Mouse (Mus musculus) midbrain, embryonic 11.5 days (tissue): Measurements from ENCODE around the gene Mthfd1l. TPM values are rescaled to one million over a fixed set of nuclear protein-coding genes. Genes with fewer than 3 reads are reported as not detected.

Experiments used
- ATAC-seq: fragments of 200-750 bp; cut with Nextera tagmentation; 2 replicates; pipeline ENCODE4 v1.8.0; 2017; ENCODE audit warnings: moderate TSS enrichment, moderate library complexity; ENCODE audit not compliant: low FRiP score
- DNase-seq: peaks from one replicate; pipeline ENCODE4 v3.0.0; 2015; ENCODE audit warnings: low spot score; ENCODE audit errors: missing footprints
- H3K27ac ChIP-seq: fragments of 300-500 bp; sonication (generic); 2 replicates; pipeline ENCODE4 v1.5.1; 2014; ENCODE audit warnings: low read depth, low read length
- H3K27me3 ChIP-seq: fragments of 300-500 bp; sonication (generic); 2 replicates; pipeline ENCODE4 v1.6.1; 2014; ENCODE audit warnings: mild to moderate bottlenecking, low read length, moderate library complexity, mixed read lengths; ENCODE audit not compliant: control insufficient read depth, insufficient read depth
- H3K36me3 ChIP-seq: fragments of 300-500 bp; sonication (generic); 2 replicates; pipeline ENCODE4 v1.6.1; 2014; ENCODE audit warnings: mild to moderate bottlenecking, low read length, moderate library complexity, mixed read lengths; ENCODE audit not compliant: control insufficient read depth, insufficient read depth
- H3K4me1 ChIP-seq: fragments of 300-500 bp; sonication (generic); 2 replicates; pipeline ENCODE4 v1.6.1; 2014; ENCODE audit warnings: low read length; ENCODE audit not compliant: control insufficient read depth, insufficient read depth
- H3K4me2 ChIP-seq: fragments of 300-500 bp; sonication (generic); 2 replicates; pipeline ENCODE4 v1.6.1; 2014; ENCODE audit warnings: mild to moderate bottlenecking, moderate library complexity
- H3K4me3 ChIP-seq: fragments of 300-500 bp; sonication (generic); 2 replicates; pipeline ENCODE4 v1.5.1; 2014; ENCODE audit warnings: low read depth, low read length
- H3K9ac ChIP-seq: fragments of 300-500 bp; sonication (generic); 2 replicates; pipeline ENCODE4 v1.6.1; 2014; ENCODE audit warnings: low read length
- H3K9me3 ChIP-seq: fragments of 300-500 bp; sonication (generic); 2 replicates; pipeline ENCODE4 v1.6.1; 2016; ENCODE audit warnings: low read length; ENCODE audit not compliant: control insufficient read depth
- WGBS: fragments of 180-500 bp; shearing (Covaris S2); extraction: QIAGEN DNeasy Blood & Tissue Kit; methylation state at CpG from one replicate; pipeline ENCODE4 v1.1.7; 2014; 5-methylcytosine and 5-hydroxymethylcytosine counted together
- polyA plus RNA-seq: library from polyadenylated mRNA; unstranded; fragments of >200 nt; fragmentation: Nextera tagmentation; extraction: Ambion mirVana; gene quantifications from 2 replicates; pipeline ENCODE4 v1.2.1, GENCODE M21; 2014

The Mthfd1l gene
- polyA plus RNA-seq: 15.1 and 15.4 TPM in 2 replicates

GRCm38 (mm10) chr10:3972981-3973588 is at the start of gene Mthfd1l:
Mthfd1l (plus strand) TSS chr10:3973118.
- ATAC-seq (peak; percentile 81), DNase-seq (peak; percentile 97)
- Histone ChIP-seq H3K9ac (peak within 1 kb of the TSS; percentile 75), H3K27ac (peak within 1 kb of the TSS; percentile 85), H3K36me3 (no peaks in the 10 kb centered on the region), H3K4me3 (peak within 1 kb of the TSS; percentile 66), H3K9me3 (no peaks in the 10 kb centered on the region), H3K4me1 (peaks cover 2% of the 10 kb centered on the region; the same call in 1 of the 2 replicates), H3K4me2 (peak within 1 kb of the TSS; percentile 61), H3K27me3 (no peaks in the 10 kb centered on the region)
- WGBS: under 1% methylated on average over 40 of the region's 40 CpGs

GRCm38 (mm10) chr10:3928008-3928545 is 44.8 kb upstream of the Mthfd1l start:
- WGBS: 90% methylated on average over 4 of the region's 4 CpGs
- H3K27ac ChIP-seq: no peak overlapping the region
- H3K36me3 ChIP-seq: no peaks in the 10 kb centered on the region; the same call in 1 of the 2 replicates
- DNase-seq: no peak
- no peaks in the 10 kb centered on the region for H3K4me1 ChIP-seq
- ATAC-seq: no peak
- H3K4me2 ChIP-seq: no peak overlapping the region
- no peaks in the 10 kb centered on the region for H3K27me3 ChIP-seq
- no peaks in the 10 kb centered on the region for H3K9me3 ChIP-seq
- H3K9ac ChIP-seq: no peak overlapping the region
- no peak overlapping the region for H3K4me3 ChIP-seq

GRCm38 (mm10) chr10:3931831-3932230 is 41.1 kb upstream of the Mthfd1l start:
- no peak overlapping the region for H3K4me3 ChIP-seq

GRCm38 (mm10) chr10:3933311-3933940 is 39.5 kb upstream of the Mthfd1l start:
- no peaks in the 10 kb centered on the region for H3K9me3 ChIP-seq
- no peak overlapping the region for H3K4me3 ChIP-seq
- ATAC-seq: no peak
- H3K9ac ChIP-seq: no peak overlapping the region
- H3K4me2 ChIP-seq: no peak overlapping the region
- no peaks in the 10 kb centered on the region for H3K27me3 ChIP-seq
- H3K27ac ChIP-seq: no peak overlapping the region
- 85% methylated on average over 12 of the region's 12 CpGs for WGBS
- H3K4me1 ChIP-seq: no peaks in the 10 kb centered on the region
- peaks cover under 1% of the 10 kb centered on the region; the same call in 1 of the 2 replicates for H3K36me3 ChIP-seq
- DNase-seq: peak; percentile 68

More at GRCm38 (mm10) chr10:3931831-3932230, 41.1 kb upstream of the Mthfd1l start:
- ATAC-seq (no peak), DNase-seq (no peak)
- H3K27ac ChIP-seq: no peak overlapping the region
- no peak overlapping the region for H3K4me2 ChIP-seq
- H3K9me3 ChIP-seq: no peaks in the 10 kb centered on the region
- H3K36me3 ChIP-seq: no peaks in the 10 kb centered on the region; the same call in 1 of the 2 replicates
- no peak overlapping the region for H3K9ac ChIP-seq
- no peaks in the 10 kb centered on the region for H3K27me3 ChIP-seq
- no peaks in the 10 kb centered on the region for H3K4me1 ChIP-seq

- DNase-seq: peak; percentile 69
- H3K4me2 ChIP-seq: no peak overlapping the region
- peaks cover 8% of the 10 kb centered on the region for H3K4me1 ChIP-seq
- no peak for ATAC-seq
- H3K9ac ChIP-seq: no peak overlapping the region
- H3K27me3 ChIP-seq: no peaks in the 10 kb centered on the region
- H3K4me3 ChIP-seq: no peak overlapping the region
- H3K9me3 ChIP-seq: no peaks in the 10 kb centered on the region
- no peak overlapping the region for H3K27ac ChIP-seq
- peaks cover 3% of the 10 kb centered on the region; the same call in 1 of the 2 replicates for H3K36me3 ChIP-seq
Observed at GRCm38 (mm10) chr10:3936864-3937263, 36.1 kb upstream of the Mthfd1l start.

GRCm38 (mm10) chr10:3939895-3940595 is 32.9 kb upstream of the Mthfd1l start:
- peaks cover 3% of the 10 kb centered on the region; the same call in 1 of the 2 replicates for H3K36me3 ChIP-seq
- no peak overlapping the region for H3K4me2 ChIP-seq
- peak; percentile 73 for DNase-seq
- H3K27ac ChIP-seq: no peak overlapping the region
- H3K9ac ChIP-seq: no peak overlapping the region
- WGBS: 92% methylated on average over 11 of the region's 11 CpGs
- peaks cover 8% of the 10 kb centered on the region for H3K4me1 ChIP-seq
- no peaks in the 10 kb centered on the region for H3K27me3 ChIP-seq
- no peak for ATAC-seq
- H3K9me3 ChIP-seq: no peaks in the 10 kb centered on the region
- H3K4me3 ChIP-seq: no peak overlapping the region

- Histone ChIP-seq H3K27me3 (no peaks in the 10 kb centered on the region), H3K4me2 (no peak overlapping the region), H3K9ac (no peak overlapping the region), H3K4me1 (peaks cover 8% of the 10 kb centered on the region), H3K27ac (no peak overlapping the region), H3K4me3 (no peak overlapping the region), H3K36me3 (peaks cover 3% of the 10 kb centered on the region; the same call in 1 of the 2 replicates), H3K9me3 (no peaks in the 10 kb centered on the region)
- 85% methylated on average over 6 of the region's 6 CpGs for WGBS
- DNase-seq (peak; percentile 83), ATAC-seq (no peak)
Observed at GRCm38 (mm10) chr10:3940596-3940975, 32.3 kb upstream of the Mthfd1l start.

GRCm38 (mm10) chr10:3941054-3941757 is 31.7 kb upstream of the Mthfd1l start:
- H3K27me3 ChIP-seq: no peaks in the 10 kb centered on the region
- no peaks in the 10 kb centered on the region for H3K9me3 ChIP-seq
- H3K4me3 ChIP-seq: no peak overlapping the region
- ATAC-seq: peak; percentile 47
- no peak overlapping the region for H3K4me2 ChIP-seq
- peak; percentile 87 for DNase-seq
- 0 out of 2 replicates have a peak overlapping the region, but pooled peaks have one; percentile 4 for H3K9ac ChIP-seq
- H3K4me1 ChIP-seq: peaks cover 8% of the 10 kb centered on the region
- no peak overlapping the region; the same call in 1 of the 2 replicates for H3K27ac ChIP-seq
- WGBS: 26% methylated on average over 11 of the region's 11 CpGs
- peaks cover 3% of the 10 kb centered on the region; the same call in 1 of the 2 replicates for H3K36me3 ChIP-seq
